Mouse (Mus musculus): ENCODE measurements around the gene Ddx55.

Ddx55 gene

GRCm38 (mm10) chr5:124552558-124553307, at the start of gene Ddx55:
Gene Ddx55, plus strand, starts transcription at chr5:124552864.
- in situ Hi-C loops (cut with MboI; ENCODE audit: low pct_unique_long_range_greater_than_20kb in 1 of 2, low sequenced_read_pairs in 2 of 2, unreplicated experiment in 1 of 2) = no loop called here

GRCm38 (mm10) chr5:124503742-124504141, 48.9 kb upstream of the Ddx55 start:
- in situ Hi-C loops (cut with MboI; ENCODE audit: low pct_unique_long_range_greater_than_20kb in 1 of 2, low sequenced_read_pairs in 2 of 2, unreplicated experiment in 1 of 2) = no loop called here

- in situ Hi-C loops (cut with MboI; ENCODE audit: low pct_unique_long_range_greater_than_20kb in 1 of 2, low sequenced_read_pairs in 2 of 2, unreplicated experiment in 1 of 2) = no loop called here
Measured at GRCm38 (mm10) chr5:124505235-124505634, 47.4 kb upstream of the Ddx55 start.

DNA sequence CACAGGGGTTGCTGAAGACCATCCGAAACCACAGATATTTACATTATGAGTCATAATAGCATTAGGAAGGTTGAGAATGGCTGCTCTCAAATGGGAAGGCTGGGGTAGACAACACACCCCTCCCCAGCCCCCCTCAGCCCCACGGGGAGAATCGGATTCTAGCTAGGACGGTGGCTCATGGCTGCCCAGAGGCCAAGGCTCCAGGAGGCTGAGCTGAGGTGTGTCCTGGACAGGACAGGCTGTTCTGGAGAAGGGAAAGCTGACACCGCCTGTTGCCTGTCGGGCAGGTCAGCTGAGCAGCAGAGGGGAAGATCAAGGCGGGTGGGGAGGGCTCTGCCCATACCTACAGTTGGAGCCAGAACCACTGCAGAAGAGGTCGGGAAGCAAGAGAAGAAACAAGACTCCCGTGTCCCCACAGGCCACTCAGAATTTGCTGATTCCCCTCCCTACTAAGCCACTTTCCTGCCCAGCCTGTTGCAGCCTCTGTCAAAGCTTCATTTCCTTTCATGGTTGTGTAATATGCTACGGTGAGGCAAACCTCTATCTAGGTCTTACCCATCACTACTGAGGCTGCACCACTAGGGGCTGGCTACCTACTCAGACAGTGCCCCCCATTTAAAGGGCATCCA, 45.8 kb upstream of the Ddx55 start:
- in situ Hi-C loops (cut with MboI; ENCODE audit: low pct_unique_long_range_greater_than_20kb in 1 of 2, low sequenced_read_pairs in 2 of 2, unreplicated experiment in 1 of 2) = no loop called here

DNA sequence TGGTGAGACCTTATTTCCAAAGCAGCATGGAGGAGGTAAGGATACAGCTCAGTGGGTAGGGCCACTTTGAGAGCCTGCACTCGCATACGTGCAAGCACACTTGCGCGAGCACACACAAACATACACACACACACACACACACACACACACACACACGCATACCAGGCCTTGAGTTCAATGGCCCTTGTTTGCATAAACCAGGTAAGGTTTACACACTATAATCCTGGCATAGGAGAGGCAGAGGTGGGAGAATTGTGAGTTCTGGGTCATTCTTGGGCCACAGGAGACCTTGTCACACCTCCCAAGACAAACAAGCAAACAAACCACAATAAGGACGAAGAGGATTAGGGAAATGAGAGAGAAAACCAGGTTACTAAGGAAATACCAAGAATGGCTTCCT, 43.5 kb upstream of the Ddx55 start:
- in situ Hi-C loops (cut with MboI; ENCODE audit: low pct_unique_long_range_greater_than_20kb in 1 of 2, low sequenced_read_pairs in 2 of 2, unreplicated experiment in 1 of 2) = no loop called here

- in situ Hi-C loops (cut with MboI; ENCODE audit: low pct_unique_long_range_greater_than_20kb in 1 of 2, low sequenced_read_pairs in 2 of 2, unreplicated experiment in 1 of 2) = no loop called here
Measured at GRCm38 (mm10) chr5:124509742-124510237, 42.9 kb upstream of the Ddx55 start.

DNA sequence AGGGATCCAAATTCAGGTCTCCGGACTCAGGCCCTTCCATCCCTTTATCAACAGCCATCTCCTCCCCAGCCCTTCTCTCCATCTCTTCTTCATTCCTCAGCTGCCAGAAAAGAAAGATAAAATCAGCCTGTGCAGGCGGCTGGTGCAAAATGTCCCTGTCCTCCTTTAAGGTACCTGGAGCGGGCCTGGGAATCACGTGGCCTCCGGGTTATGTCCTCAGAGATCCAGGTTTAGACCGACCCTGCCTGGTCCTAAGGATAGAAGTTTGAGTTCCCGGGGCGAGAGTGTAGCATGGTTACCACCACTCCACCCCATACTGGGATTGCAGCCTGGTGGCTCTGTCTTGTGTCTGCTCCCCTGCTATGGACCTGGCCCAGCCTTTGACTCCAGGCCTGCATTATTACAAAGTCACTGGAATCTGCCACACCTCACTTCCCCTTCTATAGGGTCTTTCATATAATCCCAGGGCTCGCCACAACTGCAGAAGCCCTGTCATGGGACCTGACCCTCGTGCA, 42.1 kb upstream of the Ddx55 start:
- in situ Hi-C loops (cut with MboI; ENCODE audit: low pct_unique_long_range_greater_than_20kb in 1 of 2, low sequenced_read_pairs in 2 of 2, unreplicated experiment in 1 of 2) = no loop called here

DNA sequence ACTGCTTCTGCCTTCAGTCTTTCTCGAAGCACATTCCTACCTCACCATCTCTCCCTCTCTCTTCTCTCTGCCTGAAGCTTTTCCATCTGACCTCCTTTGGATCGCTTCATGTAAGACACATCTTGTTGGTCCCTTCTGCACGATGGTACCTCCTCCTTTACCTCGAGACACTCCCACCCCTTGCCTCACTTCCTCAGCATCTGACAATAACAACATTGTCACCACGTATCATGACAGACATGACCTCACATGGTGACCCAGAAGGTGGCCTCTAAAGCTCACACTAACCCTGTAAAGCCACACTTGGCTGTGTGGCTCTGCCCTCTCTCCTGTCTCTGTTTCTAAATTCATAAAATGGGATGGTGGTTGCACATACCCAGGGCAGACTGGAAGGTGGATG, 36.9 kb upstream of the Ddx55 start:
- in situ Hi-C loops (cut with MboI; ENCODE audit: low pct_unique_long_range_greater_than_20kb in 1 of 2, low sequenced_read_pairs in 2 of 2, unreplicated experiment in 1 of 2) = no loop called here

DNA sequence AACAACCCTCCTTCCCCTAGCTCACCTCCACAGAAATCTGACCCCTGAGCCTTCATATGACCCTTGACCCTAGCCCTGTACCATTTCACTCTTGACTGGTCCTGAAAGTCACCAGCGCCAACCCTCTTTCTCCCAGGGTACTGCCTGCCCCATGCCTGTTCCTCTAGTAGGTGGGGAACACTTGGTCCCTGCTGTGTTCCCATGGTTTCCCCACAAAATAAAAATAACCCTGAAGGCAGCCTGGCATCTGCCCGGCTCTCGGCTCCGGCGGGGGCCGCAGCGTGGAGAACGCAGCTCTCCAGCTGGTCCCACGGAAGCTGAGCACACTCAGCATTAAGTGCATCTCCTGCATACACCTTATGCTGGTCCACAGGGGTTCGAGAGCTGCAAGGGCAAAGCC, 34.0 kb upstream of the Ddx55 start:
- in situ Hi-C loops (cut with MboI; ENCODE audit: low pct_unique_long_range_greater_than_20kb in 1 of 2, low sequenced_read_pairs in 2 of 2, unreplicated experiment in 1 of 2) = no loop called here

DNA sequence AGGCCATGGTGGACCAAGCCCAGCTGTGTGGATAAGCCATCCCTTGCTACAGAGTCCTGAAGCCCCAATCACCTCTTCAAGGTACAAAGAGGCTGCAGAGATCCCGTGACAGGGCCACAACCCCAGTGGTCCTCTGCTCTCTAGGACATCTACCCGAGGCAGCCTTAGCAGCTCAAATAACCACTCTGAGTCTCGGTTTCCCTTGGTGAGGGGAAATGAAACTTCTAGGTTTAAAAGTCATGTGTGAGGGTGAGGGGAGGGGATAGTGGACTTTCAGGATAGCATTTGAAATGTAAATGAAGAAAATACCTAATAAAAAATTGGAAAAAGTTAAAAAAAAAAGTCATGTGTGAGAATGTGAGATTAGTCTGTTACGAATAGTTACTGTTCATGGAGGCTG, 31.1 kb upstream of the Ddx55 start:
- in situ Hi-C loops (cut with MboI; ENCODE audit: low pct_unique_long_range_greater_than_20kb in 1 of 2, low sequenced_read_pairs in 2 of 2, unreplicated experiment in 1 of 2) = no loop called here

- in situ Hi-C loops (cut with MboI; ENCODE audit: low pct_unique_long_range_greater_than_20kb in 1 of 2, low sequenced_read_pairs in 2 of 2, unreplicated experiment in 1 of 2) = no loop called here
Measured at GRCm38 (mm10) chr5:124523032-124523431, 29.6 kb upstream of the Ddx55 start.

DNA sequence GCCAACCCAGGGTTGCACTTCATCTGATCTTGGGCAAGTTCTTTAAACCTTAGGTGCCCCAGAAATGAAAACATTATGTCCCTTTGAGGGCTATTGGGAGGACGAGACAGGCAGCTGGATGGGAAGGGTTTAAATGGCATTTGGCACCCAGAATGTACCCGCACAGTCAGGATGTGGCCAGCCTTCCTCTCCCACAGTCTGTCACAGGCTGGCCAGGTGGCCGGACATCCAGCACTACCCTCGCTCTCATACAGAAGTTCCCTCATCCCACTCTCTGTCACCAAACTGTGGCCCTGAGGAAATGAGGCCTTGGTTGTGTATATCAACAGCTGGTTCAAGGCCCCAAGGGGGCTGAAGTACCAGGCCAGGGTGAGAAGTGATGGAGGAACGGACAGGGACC, 27.7 kb upstream of the Ddx55 start:
- in situ Hi-C loops (cut with MboI; ENCODE audit: low pct_unique_long_range_greater_than_20kb in 1 of 2, low sequenced_read_pairs in 2 of 2, unreplicated experiment in 1 of 2) = no loop called here

DNA sequence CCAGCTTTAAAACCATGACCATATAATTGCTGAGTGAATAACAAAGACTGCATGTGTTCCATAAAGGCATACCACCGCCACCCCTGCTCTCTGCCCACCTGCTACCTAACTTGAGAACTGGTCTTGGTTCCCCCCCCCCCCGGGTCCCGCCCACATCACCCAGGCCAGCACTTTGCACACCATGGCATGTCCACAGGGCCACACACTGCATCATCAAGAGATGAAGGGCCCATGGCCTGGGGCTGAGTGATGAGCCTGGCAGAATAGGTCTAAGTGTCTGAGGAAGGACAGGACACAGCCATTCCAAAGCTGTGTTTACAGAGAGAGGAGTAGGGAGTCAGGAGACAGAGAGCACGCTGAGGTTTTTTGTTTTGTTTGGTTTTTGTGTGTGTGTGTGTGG, 24.3 kb upstream of the Ddx55 start:
- in situ Hi-C loops (cut with MboI; ENCODE audit: low pct_unique_long_range_greater_than_20kb in 1 of 2, low sequenced_read_pairs in 2 of 2, unreplicated experiment in 1 of 2) = no loop called here

- in situ Hi-C loops (cut with MboI; ENCODE audit: low pct_unique_long_range_greater_than_20kb in 1 of 2, low sequenced_read_pairs in 2 of 2, unreplicated experiment in 1 of 2) = no loop called here
Measured at GRCm38 (mm10) chr5:124528791-124529190, 23.9 kb upstream of the Ddx55 start.

DNA sequence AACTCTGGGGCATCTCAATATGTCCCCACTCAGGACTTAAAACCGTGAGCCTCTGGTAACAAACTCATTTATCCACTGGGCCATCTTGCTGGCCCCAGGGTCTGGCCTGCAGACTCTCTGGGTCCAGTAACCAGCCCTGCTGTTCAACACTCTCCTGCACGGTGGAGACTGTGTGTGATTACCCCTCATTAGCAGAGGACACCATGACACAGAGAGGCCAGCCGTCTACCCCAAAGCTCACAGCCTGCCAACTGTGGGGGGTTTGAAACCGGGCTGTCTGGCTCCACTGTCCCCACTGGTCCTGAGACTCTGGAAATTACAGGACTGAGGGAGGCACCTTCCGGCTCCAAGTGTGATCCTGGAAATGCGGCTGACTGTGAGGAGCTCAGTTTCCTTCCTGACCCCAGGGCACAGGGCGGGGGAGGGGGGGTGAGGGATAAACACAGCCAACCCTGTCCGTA, 23.4 kb upstream of the Ddx55 start:
- in situ Hi-C loops (cut with MboI; ENCODE audit: low pct_unique_long_range_greater_than_20kb in 1 of 2, low sequenced_read_pairs in 2 of 2, unreplicated experiment in 1 of 2) = no loop called here

DNA sequence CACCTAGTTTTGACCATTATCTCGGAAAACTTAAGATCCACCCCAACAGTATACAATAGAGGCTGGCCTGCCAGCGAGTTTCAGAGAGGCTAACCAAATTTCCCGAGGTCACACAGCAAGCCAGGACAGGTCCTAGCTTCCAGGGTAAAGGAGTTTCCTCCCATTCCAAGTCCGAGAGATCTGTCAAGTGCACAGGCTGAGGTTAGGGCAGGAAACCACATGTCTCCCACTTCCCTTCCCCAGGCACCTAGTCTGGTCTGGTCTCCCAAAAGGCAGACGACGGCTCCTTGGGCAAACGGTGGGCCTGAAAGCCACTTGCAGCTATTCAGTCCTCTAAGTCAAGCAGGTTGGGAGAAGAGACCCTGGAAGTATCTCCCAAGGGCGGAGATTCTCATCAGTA, 23.0 kb upstream of the Ddx55 start:
- in situ Hi-C loops (cut with MboI; ENCODE audit: low pct_unique_long_range_greater_than_20kb in 1 of 2, low sequenced_read_pairs in 2 of 2, unreplicated experiment in 1 of 2) = no loop called here

DNA sequence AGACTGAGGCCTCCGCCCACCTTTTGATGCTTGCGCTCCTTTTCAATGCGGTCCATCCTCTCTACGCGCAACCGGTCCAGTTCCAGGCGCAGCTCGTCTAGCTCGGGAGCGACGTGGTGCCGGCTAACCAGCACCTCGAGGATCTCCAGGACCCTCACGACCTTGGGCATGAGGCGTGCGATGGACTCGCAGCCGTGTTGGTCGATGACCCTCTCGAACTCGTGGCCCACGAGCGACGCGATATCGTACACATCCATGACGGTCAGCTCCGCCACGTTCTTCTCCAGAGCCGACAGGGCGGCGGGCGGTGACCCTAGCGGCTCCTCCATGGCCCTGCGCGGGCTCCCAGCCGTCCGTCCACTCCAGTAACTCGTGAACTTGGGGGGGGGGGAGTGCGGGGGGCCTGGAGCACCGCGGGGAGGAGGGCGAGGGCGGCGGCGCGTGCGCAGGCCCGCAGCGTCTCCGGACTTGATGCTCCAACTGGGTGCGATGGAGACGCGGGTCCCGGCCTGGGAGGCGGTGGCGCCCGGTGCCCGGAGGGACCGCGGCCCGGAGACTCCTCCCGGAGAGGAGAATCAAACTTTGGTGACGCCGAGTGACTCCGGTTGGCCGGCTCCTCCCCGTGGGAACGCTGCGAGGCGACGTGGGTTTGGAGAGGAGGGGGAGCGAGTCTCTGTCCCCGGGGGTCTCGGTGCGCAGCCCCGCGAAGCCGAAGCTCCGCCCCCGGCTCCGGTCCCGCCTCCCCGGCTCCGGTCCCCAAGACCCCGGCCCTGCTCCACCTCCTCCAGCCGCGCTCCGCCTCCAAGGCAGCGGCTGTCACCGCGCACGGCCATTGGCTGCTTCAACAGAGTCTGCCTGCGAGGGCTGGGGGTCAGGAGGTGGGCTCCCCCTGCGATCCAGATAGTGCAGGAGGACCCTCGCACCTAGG, 21.7 kb upstream of the Ddx55 start, which contains the start of gene Rilpl1:
Rilpl1 (minus strand) TSS at position 737 of the 928 bp plus-strand sequence.
- in situ Hi-C loops (cut with MboI; ENCODE audit: low pct_unique_long_range_greater_than_20kb in 1 of 2, low sequenced_read_pairs in 2 of 2, unreplicated experiment in 1 of 2) = no loop called here

- in situ Hi-C loops (cut with MboI; ENCODE audit: low pct_unique_long_range_greater_than_20kb in 1 of 2, low sequenced_read_pairs in 2 of 2, unreplicated experiment in 1 of 2) = no loop called here
Measured at GRCm38 (mm10) chr5:124531583-124531930, 21.1 kb upstream of the Ddx55 start.

- in situ Hi-C loops (cut with MboI; ENCODE audit: low pct_unique_long_range_greater_than_20kb in 1 of 2, low sequenced_read_pairs in 2 of 2, unreplicated experiment in 1 of 2) = no loop called here
Measured at GRCm38 (mm10) chr5:124532451-124532850, 20.2 kb upstream of the Ddx55 start.

All from mouse embryonic stem cell (cell line).